Mouse (Mus musculus) limb, embryonic 13.5 days (tissue): Measurements from ENCODE around the gene 6030468B19Rik. TPM values are rescaled to one million over a fixed set of nuclear protein-coding genes. Genes with fewer than 3 reads are reported as not detected.

Source experiments
- ATAC-seq: fragments of 200-750 bp; cut with Nextera tagmentation; 2 replicates; pipeline ENCODE4 v1.8.0; 2017; ENCODE audit warnings: low read depth, moderate number of reproducible peaks, moderate TSS enrichment; ENCODE audit not compliant: low FRiP score
- H3K27ac ChIP-seq: fragments of 300-500 bp; sonication (generic); 2 replicates; pipeline ENCODE4 v1.5.1; 2015; ENCODE audit warnings: inconsistent platforms, mild to moderate bottlenecking, moderate library complexity
- H3K27me3 ChIP-seq: fragments of 300-500 bp; sonication (generic); 2 replicates; pipeline ENCODE4 v1.6.1; 2015; ENCODE audit warnings: mild to moderate bottlenecking, inconsistent platforms
- H3K36me3 ChIP-seq: fragments of 300-500 bp; sonication (generic); 2 replicates; pipeline ENCODE4 v1.6.1; 2015; ENCODE audit warnings: inconsistent platforms, mild to moderate bottlenecking, moderate library complexity
- H3K4me1 ChIP-seq: fragments of 300-500 bp; sonication (generic); 2 replicates; pipeline ENCODE4 v1.6.1; 2015; ENCODE audit warnings: inconsistent platforms
- H3K4me2 ChIP-seq: fragments of 300-500 bp; sonication (generic); replicated peaks from 2 replicates; pipeline ENCODE4 v1.6.1; 2015; ENCODE audit warnings: inconsistent platforms, mild to moderate bottlenecking, moderate library complexity
- H3K4me3 ChIP-seq: fragments of 300-500 bp; sonication (generic); 2 replicates; pipeline ENCODE4 v1.5.1; 2015; ENCODE audit warnings: moderate library complexity, mild to moderate bottlenecking, inconsistent platforms
- H3K9ac ChIP-seq: fragments of 300-500 bp; sonication (generic); 2 replicates; pipeline ENCODE4 v1.6.1; 2015; ENCODE audit warnings: mild to moderate bottlenecking, inconsistent platforms
- H3K9me3 ChIP-seq: fragments of 300-500 bp; sonication (generic); 2 replicates; pipeline ENCODE4 v1.6.1; 2016; ENCODE audit warnings: inconsistent platforms
- WGBS: fragments of 180-500 bp; shearing (Covaris S2); methylation state at CpG from one replicate; pipeline ENCODE4 v1.1.7; 2015; 5-methylcytosine and 5-hydroxymethylcytosine counted together
- polyA plus RNA-seq: library from polyadenylated mRNA; unstranded; fragments of >200 nt; fragmentation: Nextera tagmentation; extraction: Ambion mirVana; gene quantifications from 2 replicates; pipeline ENCODE4 v1.2.1, GENCODE M21; 2015

6030468B19Rik gene
- polyA plus RNA-seq, 1 experiment from 2014 or later, result 0.41 TPM

GRCm38 (mm10) chr11:117791441-117791761, 6.1 kb upstream of the 6030468B19Rik start:
- Histone ChIP-seq H3K27ac (no peak overlapping the region), H3K4me3 (no peak overlapping the region), H3K9ac (no peak overlapping the region), H3K36me3 (no peaks in the 10 kb centered on the region), H3K27me3 (no peaks in the 10 kb centered on the region; the same call in none of the 2 replicates), H3K4me1 (peaks cover 25% of the 10 kb centered on the region), H3K4me2 (no peak overlapping the region), H3K9me3 (no peaks in the 10 kb centered on the region; the same call in 1 of the 2 replicates)
- WGBS, result 86% methylated on average over 9 of the region's 9 CpGs
- ATAC-seq, result no peak

GRCm38 (mm10) chr11:117792281-117792888, 5.1 kb upstream of the 6030468B19Rik start:
- peaks cover 25% of the 10 kb centered on the region for H3K4me1 ChIP-seq
- no peaks in the 10 kb centered on the region; the same call in 1 of the 2 replicates for H3K9me3 ChIP-seq
- H3K36me3 ChIP-seq, result no peaks in the 10 kb centered on the region
- no peak overlapping the region for H3K27ac ChIP-seq
- H3K9ac ChIP-seq, result peak overlapping the region; percentile 19; the same call in 1 of the 2 replicates
- 5% methylated on average over 22 of the region's 22 CpGs for WGBS
- H3K27me3 ChIP-seq, result no peaks in the 10 kb centered on the region; the same call in none of the 2 replicates
- H3K4me2 ChIP-seq, result peak overlapping the region; percentile 57
- peak; percentile 63; the same call in 1 of the 2 replicates for ATAC-seq
- H3K4me3 ChIP-seq, result peak overlapping the region; percentile 21

- no peak overlapping the region for H3K4me2 ChIP-seq
- H3K9me3 ChIP-seq, result no peaks in the 10 kb centered on the region; the same call in 1 of the 2 replicates
- H3K27ac ChIP-seq, result no peak overlapping the region
- no peak overlapping the region for H3K9ac ChIP-seq
- 36% methylated on average over 4 of the region's 4 CpGs for WGBS
- no peak for ATAC-seq
- peaks cover 28% of the 10 kb centered on the region for H3K4me1 ChIP-seq
- no peaks in the 10 kb centered on the region; the same call in none of the 2 replicates for H3K27me3 ChIP-seq
- no peak overlapping the region for H3K4me3 ChIP-seq
- H3K36me3 ChIP-seq, result no peaks in the 10 kb centered on the region
These were observed 3.4 kb upstream of the 6030468B19Rik start for GRCm38 (mm10) chr11:117794035-117794551.

- 37% methylated on average over 5 of the region's 5 CpGs for WGBS
- no peaks in the 10 kb centered on the region for H3K36me3 ChIP-seq
- peaks cover 13% of the 10 kb centered on the region for H3K4me1 ChIP-seq
- H3K27ac ChIP-seq, result no peak overlapping the region
- no peak overlapping the region for H3K4me2 ChIP-seq
- H3K27me3 ChIP-seq, result no peaks in the 10 kb centered on the region
- no peak for ATAC-seq
- H3K4me3 ChIP-seq, result no peak overlapping the region
- no peak overlapping the region for H3K9ac ChIP-seq
- H3K9me3 ChIP-seq, result no peaks in the 10 kb centered on the region; the same call in 1 of the 2 replicates
These were observed 506 bp upstream of the 6030468B19Rik start for GRCm38 (mm10) chr11:117796954-117797353.

GRCm38 (mm10) chr11:117798160-117798541, 691 bp downstream of the 6030468B19Rik start:
- Histone ChIP-seq H3K27me3 (no peaks in the 10 kb centered on the region), H3K36me3 (no peaks in the 10 kb centered on the region), H3K9me3 (no peaks in the 10 kb centered on the region; the same call in 1 of the 2 replicates), H3K4me1 (0 out of 2 replicates have a peak, but pooled peaks cover 6% of the 10 kb centered on the region), H3K4me2 (no peak overlapping the region), H3K27ac (no peak overlapping the region), H3K4me3 (no peak overlapping the region), H3K9ac (no peak overlapping the region; the same call in 1 of the 2 replicates)
- 23% methylated on average over 2 of the region's 2 CpGs for whole genome bisulfite sequencing
- ATAC-seq, result no peak

- Histone ChIP-seq H3K36me3 (no peaks in the 10 kb centered on the region), H3K4me1 (0 out of 2 replicates have a peak, but pooled peaks cover 3% of the 10 kb centered on the region), H3K4me2 (no peak overlapping the region), H3K9me3 (no peaks in the 10 kb centered on the region; the same call in 1 of the 2 replicates), H3K9ac (no peak overlapping the region), H3K27ac (no peak overlapping the region; the same call in 1 of the 2 replicates), H3K4me3 (no peak overlapping the region), H3K27me3 (no peaks in the 10 kb centered on the region)
- ATAC-seq, result no peak
- 72% methylated on average over 5 of the region's 5 CpGs for WGBS
These were observed 1.7 kb downstream of the 6030468B19Rik start for GRCm38 (mm10) chr11:117799174-117799573.

GRCm38 (mm10) chr11:117800038-117800437, 2.6 kb downstream of the 6030468B19Rik start:
- WGBS, result 83% methylated on average over 7 of the region's 7 CpGs
- Histone ChIP-seq H3K27ac (no peak overlapping the region), H3K4me2 (no peak overlapping the region), H3K9me3 (no peaks in the 10 kb centered on the region), H3K9ac (no peak overlapping the region), H3K4me1 (0 out of 2 replicates have a peak, but pooled peaks cover 3% of the 10 kb centered on the region), H3K36me3 (no peaks in the 10 kb centered on the region), H3K27me3 (no peaks in the 10 kb centered on the region), H3K4me3 (no peak overlapping the region)
- ATAC-seq, result no peak

- 64% methylated on average over 7 of the region's 7 CpGs for WGBS
- Histone ChIP-seq H3K4me2 (no peak overlapping the region), H3K4me1 (0 out of 2 replicates have a peak, but pooled peaks cover 3% of the 10 kb centered on the region), H3K27ac (no peak overlapping the region), H3K4me3 (no peak overlapping the region), H3K27me3 (no peaks in the 10 kb centered on the region), H3K36me3 (no peaks in the 10 kb centered on the region), H3K9ac (no peak overlapping the region), H3K9me3 (no peaks in the 10 kb centered on the region)
- ATAC-seq, result no peak
These were observed 4.2 kb downstream of the 6030468B19Rik start for GRCm38 (mm10) chr11:117801650-117802049.

- Histone ChIP-seq H3K9ac (no peak overlapping the region), H3K4me2 (no peak overlapping the region), H3K4me1 (0 out of 2 replicates have a peak, but pooled peaks cover 2% of the 10 kb centered on the region), H3K36me3 (no peaks in the 10 kb centered on the region), H3K9me3 (no peaks in the 10 kb centered on the region), H3K27ac (no peak overlapping the region), H3K4me3 (no peak overlapping the region), H3K27me3 (no peaks in the 10 kb centered on the region)
- ATAC-seq, result no peak
- WGBS, result 87% methylated on average over 3 of the region's 3 CpGs
These were observed 5.8 kb downstream of the 6030468B19Rik start for GRCm38 (mm10) chr11:117803166-117803688.

- Histone ChIP-seq H3K4me2 (no peak overlapping the region), H3K4me1 (peaks cover 22% of the 10 kb centered on the region), H3K36me3 (peaks cover under 1% of the 10 kb centered on the region; the same call in 1 of the 2 replicates), H3K4me3 (no peak overlapping the region), H3K27ac (no peak overlapping the region), H3K9me3 (no peaks in the 10 kb centered on the region), H3K9ac (no peak overlapping the region), H3K27me3 (no peaks in the 10 kb centered on the region)
- ATAC-seq, result no peak
- 90% methylated on average over 6 of the region's 6 CpGs for WGBS
These were observed 9.3 kb downstream of the 6030468B19Rik start for GRCm38 (mm10) chr11:117806781-117807180.

- under 1% methylated on average over 75 of the region's 75 CpGs for WGBS
- peak within 1 kb of the TSS; percentile 81 for H3K9ac ChIP-seq
- peak within 1 kb of the TSS; percentile 91 for H3K4me3 ChIP-seq
- H3K36me3 ChIP-seq, result peaks cover 30% of the 10 kb centered on the region
- H3K4me2 ChIP-seq, result peak within 1 kb of the TSS; percentile 100
- peak; percentile 77; the same call in 1 of the 2 replicates for ATAC-seq
- H3K27me3 ChIP-seq, result no peaks in the 10 kb centered on the region
- H3K27ac ChIP-seq, result peak within 1 kb of the TSS; percentile 44
- peaks cover 22% of the 10 kb centered on the region for H3K4me1 ChIP-seq
- no peaks in the 10 kb centered on the region for H3K9me3 ChIP-seq
These were observed 12.2 kb downstream of the 6030468B19Rik start, which contains the start of the genes Gm20708 and Syngr2 for GRCm38 (mm10) chr11:117809407-117810311. TSS of gene Gm20708 (plus strand) at chr11:117809668. TSS of gene Syngr2 (plus strand) at chr11:117809668.
